Mouse (Mus musculus): ENCODE measurements around the gene Fndc7.

DNA sequence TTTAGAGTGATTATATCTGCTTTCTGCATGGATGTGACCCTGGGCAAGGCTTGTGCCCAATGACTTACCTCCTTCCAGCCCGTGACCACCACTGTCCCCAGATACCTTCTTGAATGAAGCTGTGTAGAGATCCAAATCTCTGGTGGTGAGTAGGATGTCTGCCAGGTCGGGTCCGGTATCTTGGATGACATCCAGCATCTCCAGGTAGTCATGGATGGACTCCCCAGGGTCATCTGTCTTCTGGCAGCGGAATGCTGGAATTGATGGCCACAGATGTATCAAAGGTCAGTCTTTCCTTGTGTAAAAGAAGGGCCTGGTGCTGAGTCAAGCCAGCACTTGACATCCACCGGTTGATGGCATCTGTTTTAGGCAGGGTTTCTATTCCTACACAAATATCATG, 45.3 kb downstream of the Fndc7 start:
- TF ChIP-seq CTCF (IDR thresholded peaks at IDR 0.05; ENCODE audit: control insufficient read depth, insufficient read depth, low read length) (no peak), POLR2A (IDR thresholded peaks at IDR 0.05; ENCODE audit: borderline replicate concordance, control insufficient read depth, low read depth, low read length) (no peak)

Measured in bone marrow, adult 2 months (tissue).